In genomic region chr11:45265989-45266302, GRCm38 (mm10) we compare ENCODE assay signal across 12 mouse cellular contexts.
DNase-seq lines count a peak whose midpoint lies in the region; ATAC-seq and TF ChIP-seq lines count a peak whose summit lies in the region.
"Had no signal": no experiment of that assay in that cellular context is flagged by ENCODE, and none has a peak within 500 bp of the region (broad histone marks: within the 10 kb centered on the region; RNA-seq: fewer than 3 reads in every experiment).

No protein-coding gene starts in this region.

- no peak overlapping the region for H3K4me3 ChIP-seq in forebrain, embryonic 14.5 days (ENCODE audit: low read depth, low read length)
- H3K4me3 ChIP-seq in forebrain, embryonic 11.5 days (ENCODE audit: low read depth, low read length) = no peak overlapping the region
- no peak overlapping the region for H3K4me3 ChIP-seq in intestine, embryonic 15.5 days (replicated peaks)
- no peak overlapping the region for H3K4me3 ChIP-seq in intestine, embryonic 16.5 days (ENCODE audit: low read length)
- H3K4me3 ChIP-seq in midbrain, postnatal 0 days (ENCODE audit: low read depth, low read length) = no peak overlapping the region
- H3K4me3 ChIP-seq in midbrain, embryonic 11.5 days (ENCODE audit: low read depth, low read length) = no peak overlapping the region
- no peak overlapping the region for H3K4me3 ChIP-seq in stomach, embryonic 15.5 days (replicated peaks)
- H3K4me3 ChIP-seq: heart, embryonic 13.5 days; hindbrain, embryonic 15.5 days had no signal

- no peak overlapping the region for H3K9ac ChIP-seq in forebrain, embryonic 14.5 days (ENCODE audit: low read length)
- H3K9ac ChIP-seq in forebrain, embryonic 11.5 days (ENCODE audit: low read length) = no peak overlapping the region
- H3K9ac ChIP-seq in intestine, embryonic 15.5 days = no peak overlapping the region
- H3K9ac ChIP-seq in intestine, embryonic 16.5 days (ENCODE audit: low read depth, low read length) = no peak overlapping the region
- no peak overlapping the region for H3K9ac ChIP-seq in midbrain, postnatal 0 days (replicated peaks; ENCODE audit: low read length, poor library complexity, severe bottlenecking)
- no peak overlapping the region for H3K9ac ChIP-seq in midbrain, embryonic 11.5 days (ENCODE audit: low read length)
- H3K9ac ChIP-seq in stomach, embryonic 15.5 days = no peak overlapping the region
- H3K9ac ChIP-seq: heart, embryonic 13.5 days; hindbrain, embryonic 15.5 days had no signal

- no peak overlapping the region for H3K27ac ChIP-seq in forebrain, embryonic 14.5 days (ENCODE audit: low read depth, low read length)
- H3K27ac ChIP-seq in forebrain, embryonic 11.5 days (ENCODE audit: low read depth, low read length) = no peak overlapping the region
- H3K27ac ChIP-seq in intestine, embryonic 15.5 days = 0 out of 2 replicates have a peak overlapping the region, but pooled peaks have one; percentile 42
- no peak overlapping the region; the same call in 1 of the 2 replicates for H3K27ac ChIP-seq in intestine, embryonic 16.5 days (ENCODE audit: low read length)
- no peak overlapping the region for H3K27ac ChIP-seq in midbrain, postnatal 0 days (ENCODE audit: low read depth, low read length)
- no peak overlapping the region for H3K27ac ChIP-seq in midbrain, embryonic 11.5 days (ENCODE audit: low read depth, low read length)
- H3K27ac ChIP-seq in stomach, embryonic 15.5 days = peak overlapping the region; percentile 72; the same call in 1 of the 2 replicates
- H3K27ac ChIP-seq: hindbrain, embryonic 15.5 days had no signal

- no peak overlapping the region for H3K4me2 ChIP-seq in forebrain, embryonic 14.5 days (ENCODE audit: low read length)
- H3K4me2 ChIP-seq in forebrain, embryonic 11.5 days (ENCODE audit: low read depth, low read length, severe bottlenecking) = no peak overlapping the region
- H3K4me2 ChIP-seq in intestine, embryonic 15.5 days (replicated peaks) = no peak overlapping the region
- H3K4me2 ChIP-seq in intestine, embryonic 16.5 days (ENCODE audit: low read depth, low read length) = no peak overlapping the region
- no peak overlapping the region for H3K4me2 ChIP-seq in midbrain, postnatal 0 days (ENCODE audit: low read depth, low read length, poor library complexity, severe bottlenecking)
- no peak overlapping the region for H3K4me2 ChIP-seq in midbrain, embryonic 11.5 days
- no peak overlapping the region for H3K4me2 ChIP-seq in stomach, embryonic 15.5 days
- H3K4me2 ChIP-seq: heart, embryonic 13.5 days; hindbrain, embryonic 15.5 days had no signal

- no peak for TF ChIP-seq CTCF in midbrain, postnatal 0 days (IDR thresholded peaks at IDR 0.05)

- 0 out of 2 replicates have a peak, but pooled peaks have one; percentile 44 for ATAC-seq in forebrain, embryonic 14.5 days
- ATAC-seq in forebrain, embryonic 11.5 days (replicated peaks; ENCODE audit: low FRiP score) = no peak
- ATAC-seq in intestine, embryonic 15.5 days = no peak
- no peak for ATAC-seq in intestine, embryonic 16.5 days
- ATAC-seq in midbrain, postnatal 0 days (ENCODE audit: low FRiP score) = no peak
- no peak for ATAC-seq in midbrain, embryonic 11.5 days (ENCODE audit: low FRiP score)
- ATAC-seq in stomach, embryonic 15.5 days (ENCODE audit: insufficient read depth, low FRiP score, low read depth) = no peak
- ATAC-seq in megakaryocyte, adult 5-6 weeks (ENCODE audit: poor library complexity, severe bottlenecking) = no peak

- peak; percentile 62 for DNase-seq in forebrain, embryonic 14.5 days (ENCODE audit: low spot score)
- no peak for DNase-seq in forebrain, embryonic 11.5 days (ENCODE audit: low spot score)
- DNase-seq in midbrain, postnatal 0 days (ENCODE audit: low spot score) = peak; percentile 27
- no peak for DNase-seq in midbrain, embryonic 11.5 days (ENCODE audit: low spot score, missing footprints)
- DNase-seq: layer of hippocampus, adult 9-11 months; thymus, postnatal 14 days had no signal

- no peaks in the 10 kb centered on the region for H3K9me3 ChIP-seq in forebrain, embryonic 14.5 days (replicated peaks; ENCODE audit: control insufficient read depth, low read length)
- no peaks in the 10 kb centered on the region for H3K9me3 ChIP-seq in forebrain, embryonic 11.5 days (ENCODE audit: control insufficient read depth, low read length)
- no peaks in the 10 kb centered on the region for H3K9me3 ChIP-seq in intestine, embryonic 15.5 days
- H3K9me3 ChIP-seq in intestine, embryonic 16.5 days (ENCODE audit: control insufficient read depth, low read length) = no peaks in the 10 kb centered on the region
- H3K9me3 ChIP-seq in midbrain, postnatal 0 days (ENCODE audit: low read length) = no peaks in the 10 kb centered on the region
- no peaks in the 10 kb centered on the region for H3K9me3 ChIP-seq in midbrain, embryonic 11.5 days (ENCODE audit: control insufficient read depth, low read length)
- no peaks in the 10 kb centered on the region for H3K9me3 ChIP-seq in stomach, embryonic 15.5 days
- H3K9me3 ChIP-seq: heart, embryonic 13.5 days; hindbrain, embryonic 15.5 days had no signal

- no peaks in the 10 kb centered on the region for H3K27me3 ChIP-seq in forebrain, embryonic 14.5 days (replicated peaks; ENCODE audit: control insufficient read depth, insufficient read depth, low read length)
- H3K27me3 ChIP-seq in forebrain, embryonic 11.5 days (ENCODE audit: control insufficient read depth, insufficient read depth, low read length) = no peaks in the 10 kb centered on the region
- no peaks in the 10 kb centered on the region for H3K27me3 ChIP-seq in intestine, embryonic 15.5 days (replicated peaks)
- H3K27me3 ChIP-seq in intestine, embryonic 16.5 days (replicated peaks; ENCODE audit: control insufficient read depth, insufficient read depth, low read length) = no peaks in the 10 kb centered on the region
- H3K27me3 ChIP-seq in midbrain, postnatal 0 days (ENCODE audit: insufficient read depth, low read length) = no peaks in the 10 kb centered on the region
- H3K27me3 ChIP-seq in midbrain, embryonic 11.5 days (ENCODE audit: control insufficient read depth, insufficient read depth, low read length) = no peaks in the 10 kb centered on the region
- H3K27me3 ChIP-seq in stomach, embryonic 15.5 days (replicated peaks) = no peaks in the 10 kb centered on the region
- H3K27me3 ChIP-seq: heart, embryonic 13.5 days; hindbrain, embryonic 15.5 days had no signal

- no peaks in the 10 kb centered on the region for H3K36me3 ChIP-seq in forebrain, embryonic 14.5 days (ENCODE audit: control insufficient read depth, insufficient read depth, low read length)
- no peaks in the 10 kb centered on the region for H3K36me3 ChIP-seq in forebrain, embryonic 11.5 days (ENCODE audit: control insufficient read depth, insufficient read depth, low read length)
- no peaks in the 10 kb centered on the region for H3K36me3 ChIP-seq in intestine, embryonic 15.5 days
- no peaks in the 10 kb centered on the region for H3K36me3 ChIP-seq in intestine, embryonic 16.5 days (ENCODE audit: control insufficient read depth, insufficient read depth, low read length)
- no peaks in the 10 kb centered on the region for H3K36me3 ChIP-seq in midbrain, postnatal 0 days (ENCODE audit: insufficient read depth, low read length)
- no peaks in the 10 kb centered on the region for H3K36me3 ChIP-seq in midbrain, embryonic 11.5 days (ENCODE audit: control insufficient read depth, insufficient read depth, low read length)
- H3K36me3 ChIP-seq in stomach, embryonic 15.5 days = no peaks in the 10 kb centered on the region
- H3K36me3 ChIP-seq: heart, embryonic 13.5 days; hindbrain, embryonic 15.5 days had no signal

- no peaks in the 10 kb centered on the region for H3K4me1 ChIP-seq in forebrain, embryonic 14.5 days (ENCODE audit: control insufficient read depth, insufficient read depth, low read length)
- no peaks in the 10 kb centered on the region for H3K4me1 ChIP-seq in forebrain, embryonic 11.5 days (replicated peaks; ENCODE audit: control insufficient read depth, insufficient read depth, low read length)
- H3K4me1 ChIP-seq in intestine, embryonic 15.5 days (replicated peaks) = no peaks in the 10 kb centered on the region
- H3K4me1 ChIP-seq in intestine, embryonic 16.5 days (ENCODE audit: control insufficient read depth, insufficient read depth, low read length) = no peaks in the 10 kb centered on the region
- H3K4me1 ChIP-seq in midbrain, postnatal 0 days (ENCODE audit: insufficient read depth, low read length) = no peaks in the 10 kb centered on the region
- H3K4me1 ChIP-seq in midbrain, embryonic 11.5 days (ENCODE audit: control insufficient read depth, insufficient read depth, low read length) = 0 out of 2 replicates have a peak, but pooled peaks cover 2% of the 10 kb centered on the region
- no peaks in the 10 kb centered on the region for H3K4me1 ChIP-seq in stomach, embryonic 15.5 days
- H3K4me1 ChIP-seq: hindbrain, embryonic 15.5 days had no signal

- WGBS in forebrain, embryonic 14.5 days = 75% methylated on average over 4 of the region's 4 CpGs
- WGBS in forebrain, embryonic 11.5 days = 98% methylated on average over 4 of the region's 4 CpGs
- 62% methylated on average over 4 of the region's 4 CpGs for WGBS in intestine, embryonic 15.5 days
- 75% methylated on average over 4 of the region's 4 CpGs for WGBS in intestine, embryonic 16.5 days
- 74% methylated on average over 4 of the region's 4 CpGs for WGBS in midbrain, postnatal 0 days
- 92% methylated on average over 4 of the region's 4 CpGs for WGBS in midbrain, embryonic 11.5 days
- 52% methylated on average over 4 of the region's 4 CpGs for WGBS in stomach, embryonic 15.5 days

Comparison
In these comparisons a context has a peak if more than half of its experiments do, and no peak if none do; other contexts are left out.
1. DNase-seq: peak in forebrain, embryonic 14.5 days (single experiment) and midbrain, postnatal 0 days (single experiment); none in forebrain, embryonic 11.5 days (single experiment) and midbrain, embryonic 11.5 days (single experiment).
2. H3K27ac ChIP-seq: peak in intestine, embryonic 15.5 days (single experiment) and stomach, embryonic 15.5 days (single experiment); none in forebrain, embryonic 14.5 days (single experiment), forebrain, embryonic 11.5 days (single experiment), intestine, embryonic 16.5 days (single experiment), midbrain, postnatal 0 days (single experiment) and midbrain, embryonic 11.5 days (single experiment).